Mouse (Mus musculus): ENCODE results near the gene Ttc28.

- TF ChIP-seq CTCF (IDR thresholded peaks at IDR 0.05; ENCODE audit: extremely low read depth, insufficient read depth, insufficient read length, insufficient replicate concordance) (no peak), POLR2A (IDR thresholded peaks at IDR 0.05; ENCODE audit: low read depth, low read length) (no peak)
Observed at GRCm38 (mm10) chr5:111080601-111081000, 201.0 kb downstream of the Ttc28 start.

Data from spleen, adult 2 months (tissue).